Mouse (Mus musculus) hindbrain, embryonic 11.5 days (tissue): ENCODE results near the gene Gm28308. TPM values are rescaled to one million over a fixed set of nuclear protein-coding genes. Genes with fewer than 3 reads are reported as not detected.

Source experiments
- ATAC-seq: fragments of 200-750 bp; cut with Nextera tagmentation; 2 replicates; pipeline ENCODE4 v1.8.0; 2017; ENCODE audit warnings: mild to moderate bottlenecking, moderate TSS enrichment, moderate library complexity; ENCODE audit not compliant: low FRiP score
- DNase-seq: peaks from one replicate; pipeline ENCODE4 v3.0.0-alpha.2; 2015; ENCODE audit warnings: low spot score
- H3K27ac ChIP-seq: fragments of 300-500 bp; sonication (generic); 2 replicates; pipeline ENCODE4 v1.5.1; 2014; ENCODE audit warnings: mild to moderate bottlenecking, low read depth, low read length
- H3K27me3 ChIP-seq: fragments of 300-500 bp; sonication (generic); 2 replicates; pipeline ENCODE4 v1.6.1; 2014; ENCODE audit warnings: mild to moderate bottlenecking, low read length, moderate library complexity, mixed read lengths; ENCODE audit not compliant: control insufficient read depth, insufficient read depth
- H3K36me3 ChIP-seq: fragments of 300-500 bp; sonication (generic); 2 replicates; pipeline ENCODE4 v1.6.1; 2014; ENCODE audit warnings: mild to moderate bottlenecking, low read length, moderate library complexity, mixed read lengths; ENCODE audit not compliant: control insufficient read depth, insufficient read depth
- H3K4me1 ChIP-seq: fragments of 300-500 bp; sonication (generic); replicated peaks from 2 replicates; pipeline ENCODE4 v1.6.1; 2014; ENCODE audit warnings: low read length, mixed read lengths; ENCODE audit not compliant: control insufficient read depth, insufficient read depth
- H3K4me2 ChIP-seq: fragments of 300-500 bp; sonication (generic); replicated peaks from 2 replicates; pipeline ENCODE4 v1.6.1; 2014; ENCODE audit warnings: mild to moderate bottlenecking, low read depth, low read length
- H3K4me3 ChIP-seq: fragments of 300-500 bp; sonication (generic); 2 replicates; pipeline ENCODE4 v1.5.1; 2014; ENCODE audit warnings: low read depth, low read length
- H3K9ac ChIP-seq: fragments of 300-500 bp; sonication (generic); 2 replicates; pipeline ENCODE4 v1.6.1; 2014; ENCODE audit warnings: low read depth, low read length
- H3K9me3 ChIP-seq: fragments of 300-500 bp; sonication (generic); 2 replicates; pipeline ENCODE4 v1.6.1; 2016; ENCODE audit warnings: low read length; ENCODE audit not compliant: control insufficient read depth
- WGBS: fragments of 180-500 bp; shearing (Covaris S2); extraction: QIAGEN DNeasy Blood & Tissue Kit; methylation state at CpG from one replicate; pipeline ENCODE4 v1.1.7; 2014; 5-methylcytosine and 5-hydroxymethylcytosine counted together
- polyA plus RNA-seq: library from polyadenylated mRNA; unstranded; fragments of >200 nt; fragmentation: Nextera tagmentation; extraction: Ambion mirVana; gene quantifications from 2 replicates; pipeline ENCODE4 v1.2.1, GENCODE M21; 2014

Gm28308 gene
- polyA plus RNA-seq, 1 experiment from 2014 or later = not detected

DNA sequence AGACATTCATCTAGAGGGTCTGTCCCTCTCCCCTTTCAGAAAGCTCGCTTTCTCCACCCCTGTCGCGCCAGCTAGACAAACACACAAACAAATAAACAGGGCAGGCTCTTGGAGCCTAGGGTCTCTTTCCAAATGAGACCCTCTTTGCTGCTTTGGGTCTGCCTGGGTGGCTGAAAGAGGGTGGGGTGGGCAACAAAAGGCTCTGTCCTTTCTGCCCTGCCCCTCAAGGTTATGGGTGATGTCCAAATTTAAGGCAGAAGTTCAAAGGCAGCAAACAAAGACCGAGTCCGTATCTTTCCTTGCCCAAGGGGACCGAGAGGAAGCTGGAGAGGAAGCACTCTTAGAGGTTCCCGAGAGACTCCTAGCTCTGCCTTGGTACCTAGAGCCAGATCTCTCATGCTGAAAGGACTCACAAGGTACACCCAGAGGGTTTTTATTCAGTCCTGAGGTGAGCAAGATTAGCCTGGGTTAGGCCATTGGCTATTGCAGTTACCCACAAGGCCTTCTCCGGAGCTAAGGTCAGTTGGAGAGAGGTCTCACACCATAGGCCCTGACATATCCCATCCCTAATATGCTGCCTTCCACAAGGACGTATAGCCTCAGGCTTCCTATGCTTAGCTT is 28.0 kb upstream of the Gm28308 start:
- Histone ChIP-seq H3K4me1 (no peaks in the 10 kb centered on the region; the same call in 1 of the 2 replicates), H3K9ac (no peak overlapping the region), H3K36me3 (no peaks in the 10 kb centered on the region), H3K4me3 (no peak overlapping the region), H3K27me3 (peaks cover 92% of the 10 kb centered on the region), H3K4me2 (no peak overlapping the region), H3K9me3 (no peaks in the 10 kb centered on the region), H3K27ac (no peak overlapping the region)
- ATAC-seq = no peak
- peak; percentile 61 for DNase-seq
- WGBS = under 1% methylated on average over 9 of the region's 9 CpGs

DNA sequence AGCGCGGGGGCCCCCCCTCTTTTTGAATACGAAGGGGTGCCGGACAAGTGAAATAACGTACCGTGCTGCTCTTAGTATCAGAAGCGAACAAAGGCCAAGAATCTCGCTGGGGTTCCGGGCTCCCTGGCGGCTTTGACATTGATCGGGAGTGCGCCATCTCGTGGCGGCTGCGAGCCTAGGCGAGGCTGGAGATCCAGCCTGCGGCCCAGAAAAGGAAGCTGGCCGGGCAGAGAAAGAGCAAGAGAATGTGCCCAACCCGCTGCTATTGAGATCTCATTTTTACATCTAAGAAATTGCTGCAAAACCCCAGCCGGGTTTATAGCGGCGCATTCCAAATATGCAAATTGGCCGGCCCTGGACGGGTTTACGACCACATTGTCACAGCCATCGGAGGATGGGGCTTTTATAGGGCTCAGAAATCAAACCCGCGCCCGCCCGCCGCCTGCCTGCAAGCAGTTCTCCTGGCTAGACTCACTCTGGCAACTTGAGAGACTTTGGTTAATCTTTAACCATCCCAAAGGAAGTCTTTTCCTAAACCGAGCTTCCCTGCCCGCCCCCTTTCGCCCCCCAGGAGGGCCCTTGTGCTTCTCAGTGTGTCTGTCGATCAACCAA is 27.4 kb upstream of the Gm28308 start, which contains the start of gene Hoxa10:
Hoxa10 (minus strand) TSS at position 466 of the 612 bp plus-strand sequence.
- no peak for ATAC-seq
- H3K27me3 ChIP-seq = peaks cover 92% of the 10 kb centered on the region
- peak; percentile 61 for DNase-seq
- no peaks in the 10 kb centered on the region for H3K9me3 ChIP-seq
- no peak within 1 kb of the TSS for H3K4me2 ChIP-seq
- no peaks in the 10 kb centered on the region for H3K4me1 ChIP-seq
- no peak within 1 kb of the TSS for H3K9ac ChIP-seq
- no peaks in the 10 kb centered on the region for H3K36me3 ChIP-seq
- no peak within 1 kb of the TSS for H3K27ac ChIP-seq
- 1% methylated on average over 35 of the region's 35 CpGs for WGBS
- no peak within 1 kb of the TSS for H3K4me3 ChIP-seq

DNA sequence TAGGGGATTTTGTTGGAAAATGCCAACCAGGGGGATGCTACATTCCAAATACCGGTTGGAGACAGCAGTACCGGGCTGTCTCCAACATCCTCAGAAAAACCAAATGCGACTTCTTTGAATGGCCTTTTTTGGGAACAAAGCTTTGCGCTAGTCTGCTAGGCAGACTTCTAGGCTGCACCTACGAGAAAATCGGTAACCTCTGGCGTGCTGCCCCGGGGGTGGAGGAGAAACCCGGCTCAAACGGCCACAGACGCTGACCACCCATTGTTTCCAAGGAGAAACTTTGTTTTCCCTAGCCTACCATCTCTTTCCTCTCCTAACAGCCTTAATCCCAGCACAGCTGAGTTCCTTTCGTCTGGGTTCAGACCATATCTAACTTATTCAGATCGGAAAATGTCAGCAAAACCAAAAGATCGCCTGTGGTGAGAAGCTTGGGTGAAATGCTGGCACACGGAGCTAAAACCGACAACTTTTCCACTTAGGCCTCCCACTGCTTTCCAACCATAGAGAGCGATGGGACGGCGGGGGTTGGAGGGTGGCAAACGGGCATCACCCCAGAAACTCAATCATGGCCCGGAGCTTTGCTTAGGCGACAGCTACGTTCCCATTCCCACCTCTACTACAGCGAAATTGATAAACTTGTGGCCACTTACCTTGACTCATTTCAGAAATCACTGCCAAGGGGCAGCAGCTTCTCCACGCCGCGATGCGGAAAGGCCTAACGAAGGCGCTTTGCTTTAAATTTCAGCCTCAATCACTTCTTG is 26.7 kb upstream of the Gm28308 start:
- DNase-seq = peak; percentile 62
- Histone ChIP-seq H3K27ac (no peak overlapping the region), H3K36me3 (no peaks in the 10 kb centered on the region), H3K4me3 (no peak overlapping the region), H3K4me1 (no peaks in the 10 kb centered on the region), H3K4me2 (no peak overlapping the region), H3K27me3 (peaks cover 92% of the 10 kb centered on the region), H3K9me3 (no peaks in the 10 kb centered on the region), H3K9ac (no peak overlapping the region)
- 1% methylated on average over 30 of the region's 30 CpGs for WGBS
- no peak for ATAC-seq

DNA sequence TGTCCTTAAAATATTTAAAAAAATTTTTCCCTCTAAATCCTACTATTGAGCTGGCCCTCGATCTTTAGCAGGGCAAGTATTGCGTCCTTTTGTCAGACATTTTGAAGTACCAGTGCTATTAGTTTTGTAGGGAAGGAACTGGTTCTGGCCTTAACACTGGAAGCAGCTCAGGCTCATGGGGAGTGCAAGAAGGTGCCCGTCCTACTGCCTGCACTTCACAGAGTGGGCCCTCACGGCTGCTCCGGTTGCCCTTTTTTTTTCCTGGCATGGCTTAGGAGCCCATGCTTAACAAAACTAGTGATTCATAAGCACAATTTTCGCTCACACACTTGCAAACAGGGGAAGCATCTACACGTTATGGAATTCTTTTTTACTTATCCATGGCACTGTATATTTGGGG is 25.8 kb upstream of the Gm28308 start:
- H3K27me3 ChIP-seq = peaks cover 94% of the 10 kb centered on the region
- H3K4me2 ChIP-seq = no peak overlapping the region
- no peak overlapping the region for H3K9ac ChIP-seq
- H3K9me3 ChIP-seq = no peaks in the 10 kb centered on the region
- DNase-seq (peak; percentile 63), ATAC-seq (no peak)
- under 1% methylated on average over 7 of the region's 7 CpGs for WGBS
- H3K27ac ChIP-seq = no peak overlapping the region
- no peak overlapping the region for H3K4me3 ChIP-seq
- H3K36me3 ChIP-seq = no peaks in the 10 kb centered on the region
- 0 out of 2 replicates have a peak, but pooled peaks cover 3% of the 10 kb centered on the region for H3K4me1 ChIP-seq

DNA sequence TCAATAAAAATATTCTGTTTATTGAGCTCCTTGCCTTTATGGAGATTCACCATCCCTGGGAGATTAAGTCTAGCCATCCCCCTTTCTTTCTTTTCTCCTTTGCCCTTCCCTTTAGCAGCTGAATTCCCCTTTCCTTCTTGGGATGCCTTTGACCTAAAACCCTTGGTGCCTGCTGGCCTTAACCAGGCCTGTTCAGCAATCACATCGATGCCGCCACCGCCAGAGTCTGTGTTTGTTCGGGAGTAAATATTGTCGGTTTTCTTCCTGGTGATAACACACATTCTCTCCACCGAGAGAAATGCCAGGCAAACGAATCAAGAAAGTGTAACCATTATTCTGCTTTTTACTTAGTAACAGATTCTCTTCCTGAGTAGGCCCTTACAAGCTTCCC is 25.0 kb upstream of the Gm28308 start:
- peak; percentile 64 for DNase-seq
- Histone ChIP-seq H3K36me3 (no peaks in the 10 kb centered on the region), H3K9ac (no peak overlapping the region), H3K27me3 (peaks cover 94% of the 10 kb centered on the region), H3K4me1 (0 out of 2 replicates have a peak, but pooled peaks cover 3% of the 10 kb centered on the region), H3K4me3 (no peak overlapping the region), H3K4me2 (no peak overlapping the region), H3K27ac (no peak overlapping the region), H3K9me3 (no peaks in the 10 kb centered on the region)
- 3% methylated on average over 7 of the region's 7 CpGs for WGBS
- ATAC-seq = no peak

DNA sequence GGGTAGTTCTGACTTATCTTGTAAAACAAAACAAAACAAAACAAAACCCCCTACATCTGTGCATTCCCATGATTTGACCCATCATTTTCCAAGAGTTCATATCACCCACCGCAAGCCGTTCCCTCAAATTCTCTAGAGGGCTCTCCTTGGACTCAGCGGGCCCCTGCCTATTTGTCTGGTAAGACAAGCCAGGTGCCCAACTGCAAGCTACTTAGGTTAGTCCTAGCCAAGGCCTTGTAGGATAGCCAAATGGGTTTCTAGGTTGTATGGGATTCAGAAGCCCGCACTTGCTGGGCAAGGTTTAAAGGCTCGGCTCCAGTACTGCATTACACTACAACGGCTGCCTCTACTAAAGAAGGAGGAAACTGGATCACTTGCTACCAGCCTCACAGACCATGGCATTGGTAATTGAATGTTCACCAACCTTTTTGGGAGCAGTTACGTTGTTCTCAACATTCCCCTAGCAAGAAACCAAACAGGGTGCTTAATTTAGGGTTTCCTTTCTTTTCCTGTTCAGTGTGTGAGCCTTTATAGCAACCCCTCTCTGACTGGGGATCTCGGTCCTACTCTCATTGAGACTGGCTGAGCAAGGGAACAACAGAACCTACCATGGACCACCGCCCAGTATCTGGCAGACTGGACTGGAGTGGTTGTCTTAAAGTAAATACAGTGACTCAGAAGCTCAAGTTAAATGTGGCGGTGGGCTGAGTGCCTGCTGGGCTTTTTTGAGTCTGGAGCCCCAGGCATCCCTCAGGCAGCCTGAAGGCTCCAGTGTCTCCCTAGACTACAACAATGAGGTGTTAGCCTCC is 24.4 kb upstream of the Gm28308 start:
- DNase-seq (peak; percentile 58), ATAC-seq (no peak)
- Histone ChIP-seq H3K4me2 (no peak overlapping the region), H3K27ac (no peak overlapping the region), H3K9ac (no peak overlapping the region), H3K27me3 (peaks cover 94% of the 10 kb centered on the region), H3K9me3 (no peaks in the 10 kb centered on the region), H3K4me3 (no peak overlapping the region), H3K4me1 (0 out of 2 replicates have a peak, but pooled peaks cover 3% of the 10 kb centered on the region), H3K36me3 (no peaks in the 10 kb centered on the region)
- 9% methylated on average over 10 of the region's 10 CpGs for WGBS

DNA sequence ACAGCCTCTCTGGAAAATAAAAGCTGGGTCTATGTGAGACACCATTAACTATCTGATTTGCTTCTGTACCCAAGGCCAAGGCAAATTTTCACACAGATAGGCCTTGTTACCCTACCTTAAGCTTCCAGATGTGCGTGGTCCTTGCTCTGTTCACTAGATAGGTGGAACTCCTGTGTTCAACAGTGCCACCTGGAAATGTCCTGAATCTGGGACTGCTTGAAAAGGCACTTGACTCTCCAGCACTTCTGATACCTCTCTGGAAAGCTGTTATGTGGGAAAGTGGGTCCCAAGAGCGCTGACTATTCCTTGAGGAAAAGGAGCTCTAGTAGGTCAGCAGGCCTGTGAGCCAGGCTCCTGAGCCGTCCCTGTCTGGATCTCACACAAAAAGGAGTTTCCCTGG is 23.7 kb upstream of the Gm28308 start:
- WGBS = 6% methylated on average over 3 of the region's 3 CpGs

DNA sequence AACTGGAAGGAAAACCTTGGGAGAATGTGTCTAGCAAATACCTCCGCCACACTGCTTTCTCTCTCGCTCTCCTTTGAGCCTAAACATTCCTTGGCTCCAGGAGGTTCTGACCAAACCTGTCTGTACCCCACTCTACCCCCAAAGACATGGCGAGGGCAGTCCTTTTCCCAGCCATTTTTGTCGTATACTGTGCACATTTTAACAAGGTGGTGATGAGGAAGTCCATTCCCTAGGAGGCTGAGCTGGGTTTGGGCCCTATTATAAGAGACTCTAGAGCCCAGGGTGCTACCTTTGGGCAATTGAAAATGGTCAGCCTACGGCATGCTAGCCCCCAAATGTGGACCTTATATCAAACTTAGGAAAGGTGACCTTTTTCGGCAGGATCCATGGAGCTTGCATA is 22.7 kb upstream of the Gm28308 start:
- 0 out of 2 replicates have a peak, but pooled peaks cover 3% of the 10 kb centered on the region for H3K4me1 ChIP-seq
- H3K9me3 ChIP-seq = no peaks in the 10 kb centered on the region
- 20% methylated on average over 6 of the region's 6 CpGs for WGBS
- no peak overlapping the region for H3K4me3 ChIP-seq
- no peak overlapping the region for H3K27ac ChIP-seq
- DNase-seq (no peak), ATAC-seq (no peak)
- H3K4me2 ChIP-seq = no peak overlapping the region
- H3K27me3 ChIP-seq = peaks cover 89% of the 10 kb centered on the region
- H3K36me3 ChIP-seq = no peaks in the 10 kb centered on the region
- H3K9ac ChIP-seq = no peak overlapping the region

More for the DNA sequence above, 23.7 kb upstream of the Gm28308 start:
- Histone ChIP-seq H3K9me3 (no peaks in the 10 kb centered on the region), H3K27me3 (peaks cover 94% of the 10 kb centered on the region), H3K9ac (no peak overlapping the region), H3K27ac (no peak overlapping the region), H3K4me2 (no peak overlapping the region), H3K36me3 (no peaks in the 10 kb centered on the region), H3K4me3 (no peak overlapping the region), H3K4me1 (0 out of 2 replicates have a peak, but pooled peaks cover 3% of the 10 kb centered on the region)
- ATAC-seq (no peak), DNase-seq (no peak)
